Mouse (Mus musculus): ENCODE measurements around the gene BC117090. TPM values are rescaled to one million over a fixed set of nuclear protein-coding genes. Genes with fewer than 3 reads are reported as not detected.
"Not testable (repeated sequence)": the region's sequence is repeated elsewhere in the genome, so short reads cannot be mapped to it uniquely, and the experiment has no call there.

The BC117090 gene
- not detected for polyA plus RNA-seq (2017; shearing (Covaris generic))

DNA sequence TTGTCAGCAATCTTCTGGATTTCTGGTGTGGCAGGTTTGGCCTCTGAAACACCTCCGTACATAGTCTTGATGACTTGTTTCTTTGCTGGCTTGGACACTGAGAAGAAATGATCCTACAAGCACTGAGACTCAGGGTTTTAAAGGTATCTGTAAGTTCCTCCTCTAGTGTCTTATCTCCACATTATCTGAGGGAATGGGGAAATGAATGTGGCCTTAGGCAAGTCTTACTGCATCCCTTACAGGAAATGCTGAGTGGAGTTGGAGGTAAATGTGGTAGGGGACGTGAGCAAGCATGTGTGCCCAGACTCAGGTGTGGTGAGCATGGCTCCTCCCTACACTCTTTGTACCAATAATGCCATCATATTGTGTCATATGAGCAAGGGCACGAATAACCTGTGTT is at the start of gene BC117090:
Gene BC117090 (minus strand): TSS at position 101 of the 400 bp plus-strand sequence.
- ATAC-seq, result no peak

DNA sequence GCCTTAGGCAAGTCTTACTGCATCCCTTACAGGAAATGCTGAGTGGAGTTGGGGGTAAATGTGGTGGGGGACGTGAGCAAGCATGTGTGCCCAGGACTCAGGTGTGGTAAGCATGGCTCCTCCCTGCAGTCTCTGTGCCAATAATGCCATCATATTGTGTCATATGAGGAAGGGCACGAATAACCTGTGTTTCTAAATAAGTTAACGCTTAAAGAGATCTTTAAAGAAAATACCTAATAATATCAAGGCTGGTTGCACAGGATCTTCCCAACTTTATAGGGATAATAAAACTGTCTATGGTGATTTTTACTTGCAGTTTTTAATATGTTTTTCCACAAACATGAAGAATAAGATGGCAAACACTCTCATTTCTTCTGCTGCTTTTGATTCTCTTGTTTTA is 33.5 kb upstream of the BC117090 start, which contains the start of gene BC100530:
Gene BC100530 (minus strand): TSS at position 101 of the 400 bp plus-strand sequence.
- not testable (repeated sequence) for ATAC-seq

DNA sequence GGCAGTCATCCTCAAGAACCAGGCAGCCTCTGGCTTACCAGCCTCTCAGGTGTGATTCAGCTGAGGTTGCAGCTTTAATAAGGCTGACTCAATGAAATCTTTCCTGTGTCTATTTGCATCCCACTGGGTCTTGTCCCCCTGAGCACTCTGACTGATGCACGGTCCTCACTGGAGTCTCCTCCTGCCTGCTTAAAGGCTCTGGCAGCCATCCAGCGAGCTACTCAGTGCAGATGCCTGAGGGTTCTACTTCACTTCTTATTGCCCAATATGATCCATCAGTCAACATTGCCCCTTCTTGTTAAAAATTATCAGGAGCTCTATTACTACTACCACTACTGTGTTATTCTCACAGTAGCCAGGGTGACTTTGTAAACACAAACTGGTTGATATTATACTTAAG is 3.0 kb upstream of the BC117090 start:
- ATAC-seq, result no peak

DNA sequence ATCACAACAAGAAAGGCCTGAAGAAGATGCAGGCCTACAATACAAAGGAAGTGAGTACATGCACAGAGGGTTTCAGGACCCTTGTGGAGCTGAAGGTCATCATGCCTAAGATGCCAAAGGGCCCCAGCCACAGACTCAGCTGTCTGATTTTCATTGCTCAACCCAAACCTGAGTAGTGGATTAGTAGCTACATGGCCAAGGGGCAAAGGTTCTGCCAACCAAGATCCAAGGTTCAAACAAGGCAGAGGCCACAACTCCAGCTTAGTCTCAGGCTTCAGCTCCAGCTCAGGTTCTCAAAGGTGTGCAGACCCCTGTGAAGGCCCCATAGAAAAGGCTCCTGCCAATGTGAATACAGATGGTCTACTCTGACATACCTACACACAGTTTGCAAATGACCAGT is 14.8 kb downstream of the BC117090 start:
- no peak for ATAC-seq

DNA sequence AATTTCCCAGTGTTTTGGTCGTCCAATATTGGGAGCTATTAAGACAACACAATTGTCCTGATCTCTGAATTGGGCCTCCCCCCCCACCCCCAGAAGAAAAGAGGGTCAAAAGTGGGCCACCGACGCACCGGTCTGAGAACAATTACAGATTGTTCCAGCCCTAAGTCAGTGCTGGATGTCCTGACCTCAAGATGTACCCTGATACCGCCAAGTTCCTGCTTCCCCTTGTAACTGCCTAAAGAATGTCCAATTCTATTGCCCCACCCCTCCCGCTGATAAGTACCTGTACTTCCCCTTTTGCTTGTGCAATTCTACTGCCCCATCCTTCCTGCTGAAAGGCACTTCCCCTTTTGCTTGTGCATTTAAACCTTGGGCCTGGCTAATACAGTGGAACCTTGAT is 18.0 kb downstream of the BC117090 start:
- not testable (repeated sequence) for ATAC-seq

DNA sequence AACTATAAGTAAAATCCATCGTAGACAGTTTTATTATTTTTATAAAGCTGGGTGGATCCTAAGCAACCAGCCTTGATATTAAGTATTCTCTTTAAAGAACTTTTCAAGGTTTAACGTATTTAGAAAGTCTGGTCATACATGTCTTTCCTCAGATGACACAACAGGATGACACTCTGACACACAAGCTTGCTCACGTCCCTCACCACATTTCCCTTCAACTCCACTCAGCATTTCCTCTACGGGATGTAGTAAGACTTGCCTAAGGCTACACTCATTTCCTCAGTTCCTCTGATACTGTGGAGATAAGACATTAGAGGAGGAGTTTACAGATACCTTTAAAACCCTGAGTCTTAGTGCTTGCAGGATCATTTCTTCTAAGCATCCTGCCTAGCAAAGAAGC is 26.5 kb downstream of the BC117090 start:
- ATAC-seq, result no peak

DNA sequence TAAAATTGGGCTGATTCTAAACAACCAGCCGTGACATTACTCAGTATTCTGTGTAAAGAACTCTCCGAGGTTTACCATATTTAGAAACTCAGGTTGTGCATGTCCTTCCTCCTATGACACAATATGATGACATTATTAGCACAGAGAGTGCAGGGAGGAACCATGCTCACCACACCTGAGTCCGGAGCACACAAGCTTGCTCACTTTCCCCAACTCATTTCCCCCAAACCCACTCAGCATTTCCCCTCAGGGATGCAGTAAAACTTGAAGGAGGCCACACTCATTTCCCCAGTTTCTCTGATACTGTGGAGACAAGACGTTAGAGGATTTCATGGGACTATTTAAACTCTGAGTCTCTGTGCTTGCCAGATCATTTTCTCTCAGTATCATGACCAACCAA is 45.0 kb downstream of the BC117090 start:
- no peak for ATAC-seq

DNA sequence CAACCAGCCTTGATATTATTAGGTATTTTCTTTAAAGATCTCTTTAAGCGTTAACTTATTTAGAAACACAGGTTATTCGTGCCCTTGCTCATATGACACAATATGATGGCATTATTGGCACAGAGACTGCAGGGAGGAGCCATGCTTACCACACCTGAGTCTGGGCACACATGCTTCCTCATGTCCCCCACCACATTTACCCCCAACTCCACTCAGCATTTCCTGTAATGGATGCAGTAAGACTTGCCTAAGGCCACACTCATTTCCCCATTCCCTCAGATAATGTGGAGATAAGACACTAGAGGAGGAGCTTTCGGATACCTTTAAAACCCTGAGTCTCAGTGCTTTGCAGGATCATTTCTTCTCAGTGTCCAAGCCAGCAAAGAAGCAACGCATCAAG is 57.3 kb downstream of the BC117090 start, which contains the start of gene Stfa1:
Gene Stfa1 (plus strand): TSS at position 156 of the 400 bp plus-strand sequence.
- ATAC-seq, result not testable (repeated sequence)

Other genes with a start within 250 kb of the BC117090 start
- gene Csta1, start 203.1 kb downstream of the BC117090 start, polyA plus RNA-seq (2017; shearing (Covaris generic)), result under 1 TPM in 1 of 2 experiments, not detected in 1; 0.37 TPM
- not detected for gene Stfa2l1, start 177.5 kb downstream of the BC117090 start, polyA plus RNA-seq (2017; shearing (Covaris generic))
- gene Gm5483, start 150.1 kb downstream of the BC117090 start, polyA plus RNA-seq (2017; shearing (Covaris generic)), result not detected
- not detected for gene Gm5416, start 123.9 kb downstream of the BC117090 start, polyA plus RNA-seq (2017; shearing (Covaris generic))
- not detected for gene 2010005H15Rik, start 112.9 kb downstream of the BC117090 start, polyA plus RNA-seq (2017; shearing (Covaris generic))
- gene Stfa1, start 57.4 kb downstream of the BC117090 start, polyA plus RNA-seq (2017; shearing (Covaris generic)), result not detected
- gene BC100530, start 33.4 kb upstream of the BC117090 start, polyA plus RNA-seq (2017; shearing (Covaris generic)), result not detected
- not detected for gene Stfa2, start 74.1 kb upstream of the BC117090 start, polyA plus RNA-seq (2017; shearing (Covaris generic))
- not detected for gene Stfa3, start 121.1 kb upstream of the BC117090 start, polyA plus RNA-seq (2017; shearing (Covaris generic))
- not detected for gene Casr, start 227.8 kb upstream of the BC117090 start, polyA plus RNA-seq (2017; shearing (Covaris generic))

Measured in activated CD4-positive, CD25-positive, alpha-beta regulatory T cell, adult 4 months (primary cell).